Mouse (Mus musculus): ENCODE results near the gene Fam183b. TPM values are rescaled to one million over a fixed set of nuclear protein-coding genes. Genes with fewer than 3 reads are reported as not detected.
"Not testable (repeated sequence)": the region's sequence is repeated elsewhere in the genome, so short reads cannot be mapped to it uniquely, and the experiment has no call there.

The Fam183b gene
- polyA plus RNA-seq, 1 experiment from 2014 or later: 13.2 TPM

GRCm38 (mm10) chr11:58814700-58815099 is 12.9 kb upstream of the Fam183b start, which contains the start of gene Olfr313:
TSS of gene Olfr313 (plus strand) at chr11:58815000.
- H3K27ac ChIP-seq (ENCODE audit: low read depth, low read length); H3K27me3 ChIP-seq (ENCODE audit: control insufficient read depth, insufficient read depth, low read length); H3K9ac ChIP-seq (replicated peaks; ENCODE audit: low read depth, low read length); ATAC-seq (ENCODE audit: low read depth); H3K36me3 ChIP-seq (ENCODE audit: control insufficient read depth, insufficient read depth, low read length); H3K9me3 ChIP-seq (ENCODE audit: control insufficient read depth, low read length); H3K4me3 ChIP-seq (ENCODE audit: low read depth, low read length); H3K4me2 ChIP-seq (ENCODE audit: low read depth, low read length); H3K4me1 ChIP-seq (ENCODE audit: control insufficient read depth, insufficient read depth, low read length): not testable (repeated sequence)
- WGBS: 70% methylated on average over 1 of the region's 1 CpGs

- Histone ChIP-seq H3K36me3 (ENCODE audit: control insufficient read depth, insufficient read depth, low read length) (no peaks in the 10 kb centered on the region), H3K4me3 (ENCODE audit: low read depth, low read length) (no peak overlapping the region), H3K27me3 (ENCODE audit: control insufficient read depth, insufficient read depth, low read length) (no peaks in the 10 kb centered on the region), H3K9ac (replicated peaks; ENCODE audit: low read depth, low read length) (no peak overlapping the region), H3K9me3 (ENCODE audit: control insufficient read depth, low read length) (no peaks in the 10 kb centered on the region), H3K4me1 (ENCODE audit: control insufficient read depth, insufficient read depth, low read length) (no peaks in the 10 kb centered on the region), H3K27ac (ENCODE audit: low read depth, low read length) (no peak overlapping the region), H3K4me2 (ENCODE audit: low read depth, low read length) (no peak overlapping the region)
- WGBS: 3% methylated on average over 1 of the region's 1 CpGs
- ATAC-seq (ENCODE audit: low read depth): no peak
These were observed 10.2 kb upstream of the Fam183b start for GRCm38 (mm10) chr11:58812001-58812400.

GRCm38 (mm10) chr11:58804393-58804792 is 2.6 kb upstream of the Fam183b start:
- ATAC-seq (ENCODE audit: low read depth): no peak
- H3K4me3 ChIP-seq (ENCODE audit: low read depth, low read length): no peak overlapping the region

GRCm38 (mm10) chr11:58803871-58804270 is 2.1 kb upstream of the Fam183b start:
- Histone ChIP-seq H3K4me2 (ENCODE audit: low read depth, low read length) (no peak overlapping the region), H3K4me3 (ENCODE audit: low read depth, low read length) (no peak overlapping the region), H3K36me3 (ENCODE audit: control insufficient read depth, insufficient read depth, low read length) (no peaks in the 10 kb centered on the region), H3K4me1 (ENCODE audit: control insufficient read depth, insufficient read depth, low read length) (peaks cover 7% of the 10 kb centered on the region; the same call in 1 of the 2 replicates), H3K27me3 (ENCODE audit: control insufficient read depth, insufficient read depth, low read length) (no peaks in the 10 kb centered on the region), H3K9me3 (ENCODE audit: control insufficient read depth, low read length) (no peaks in the 10 kb centered on the region), H3K27ac (ENCODE audit: low read depth, low read length) (no peak overlapping the region), H3K9ac (replicated peaks; ENCODE audit: low read depth, low read length) (no peak overlapping the region)
- no peak for ATAC-seq (ENCODE audit: low read depth)
- WGBS: 79% methylated on average over 4 of the region's 4 CpGs

More at GRCm38 (mm10) chr11:58804393-58804792, 2.6 kb upstream of the Fam183b start:
- H3K27me3 ChIP-seq (ENCODE audit: control insufficient read depth, insufficient read depth, low read length): no peaks in the 10 kb centered on the region
- H3K4me1 ChIP-seq (ENCODE audit: control insufficient read depth, insufficient read depth, low read length): peaks cover 7% of the 10 kb centered on the region; the same call in 1 of the 2 replicates
- H3K9me3 ChIP-seq (ENCODE audit: control insufficient read depth, low read length): no peaks in the 10 kb centered on the region
- H3K27ac ChIP-seq (ENCODE audit: low read depth, low read length): no peak overlapping the region
- H3K4me2 ChIP-seq (ENCODE audit: low read depth, low read length): no peak overlapping the region
- WGBS: 94% methylated on average over 2 of the region's 2 CpGs
- no peak overlapping the region for H3K9ac ChIP-seq (replicated peaks; ENCODE audit: low read depth, low read length)
- no peaks in the 10 kb centered on the region for H3K36me3 ChIP-seq (ENCODE audit: control insufficient read depth, insufficient read depth, low read length)

GRCm38 (mm10) chr11:58799747-58800146 is 2.0 kb downstream of the Fam183b start:
- 86% methylated on average over 5 of the region's 5 CpGs for WGBS

GRCm38 (mm10) chr11:58796850-58797249 is 4.9 kb downstream of the Fam183b start:
- H3K4me2 ChIP-seq (ENCODE audit: low read depth, low read length): no peak overlapping the region
- H3K9ac ChIP-seq (replicated peaks; ENCODE audit: low read depth, low read length): no peak overlapping the region
- H3K27me3 ChIP-seq (ENCODE audit: control insufficient read depth, insufficient read depth, low read length): no peaks in the 10 kb centered on the region
- H3K36me3 ChIP-seq (ENCODE audit: control insufficient read depth, insufficient read depth, low read length): no peaks in the 10 kb centered on the region
- no peaks in the 10 kb centered on the region for H3K9me3 ChIP-seq (ENCODE audit: control insufficient read depth, low read length)
- WGBS: 83% methylated on average over 7 of the region's 7 CpGs
- peaks cover under 1% of the 10 kb centered on the region; the same call in 1 of the 2 replicates for H3K4me1 ChIP-seq (ENCODE audit: control insufficient read depth, insufficient read depth, low read length)
- no peak for ATAC-seq (ENCODE audit: low read depth)
- H3K27ac ChIP-seq (ENCODE audit: low read depth, low read length): no peak overlapping the region
- H3K4me3 ChIP-seq (ENCODE audit: low read depth, low read length): no peak overlapping the region

More at GRCm38 (mm10) chr11:58799747-58800146, 2.0 kb downstream of the Fam183b start:
- Histone ChIP-seq H3K27ac (ENCODE audit: low read depth, low read length) (no peak overlapping the region), H3K9ac (replicated peaks; ENCODE audit: low read depth, low read length) (no peak overlapping the region), H3K9me3 (ENCODE audit: control insufficient read depth, low read length) (no peaks in the 10 kb centered on the region), H3K27me3 (ENCODE audit: control insufficient read depth, insufficient read depth, low read length) (no peaks in the 10 kb centered on the region), H3K4me1 (ENCODE audit: control insufficient read depth, insufficient read depth, low read length) (peaks cover 7% of the 10 kb centered on the region; the same call in 1 of the 2 replicates), H3K4me3 (ENCODE audit: low read depth, low read length) (no peak overlapping the region), H3K4me2 (ENCODE audit: low read depth, low read length) (no peak overlapping the region), H3K36me3 (ENCODE audit: control insufficient read depth, insufficient read depth, low read length) (no peaks in the 10 kb centered on the region)
- no peak for ATAC-seq (ENCODE audit: low read depth)

GRCm38 (mm10) chr11:58795856-58796255 is 5.9 kb downstream of the Fam183b start:
- Histone ChIP-seq H3K27me3 (ENCODE audit: control insufficient read depth, insufficient read depth, low read length) (no peaks in the 10 kb centered on the region), H3K4me2 (ENCODE audit: low read depth, low read length) (no peak overlapping the region), H3K9me3 (ENCODE audit: control insufficient read depth, low read length) (no peaks in the 10 kb centered on the region), H3K9ac (replicated peaks; ENCODE audit: low read depth, low read length) (no peak overlapping the region), H3K4me1 (ENCODE audit: control insufficient read depth, insufficient read depth, low read length) (no peaks in the 10 kb centered on the region), H3K4me3 (ENCODE audit: low read depth, low read length) (no peak overlapping the region), H3K36me3 (ENCODE audit: control insufficient read depth, insufficient read depth, low read length) (no peaks in the 10 kb centered on the region), H3K27ac (ENCODE audit: low read depth, low read length) (no peak overlapping the region)
- ATAC-seq (ENCODE audit: low read depth): no peak
- 85% methylated on average over 2 of the region's 2 CpGs for WGBS

- H3K4me3 ChIP-seq (ENCODE audit: low read depth, low read length): no peak overlapping the region
- no peaks in the 10 kb centered on the region for H3K36me3 ChIP-seq (ENCODE audit: control insufficient read depth, insufficient read depth, low read length)
- no peak for ATAC-seq (ENCODE audit: low read depth)
These were observed 11.1 kb downstream of the Fam183b start for GRCm38 (mm10) chr11:58790646-58791045.

GRCm38 (mm10) chr11:58790053-58790452 is 11.7 kb downstream of the Fam183b start:
- ATAC-seq (ENCODE audit: low read depth): no peak

More at GRCm38 (mm10) chr11:58790646-58791045, 11.1 kb downstream of the Fam183b start:
- Histone ChIP-seq H3K27me3 (ENCODE audit: control insufficient read depth, insufficient read depth, low read length) (no peaks in the 10 kb centered on the region), H3K9ac (replicated peaks; ENCODE audit: low read depth, low read length) (no peak overlapping the region), H3K9me3 (ENCODE audit: control insufficient read depth, low read length) (no peaks in the 10 kb centered on the region), H3K27ac (ENCODE audit: low read depth, low read length) (no peak overlapping the region), H3K4me1 (ENCODE audit: control insufficient read depth, insufficient read depth, low read length) (no peaks in the 10 kb centered on the region), H3K4me2 (ENCODE audit: low read depth, low read length) (no peak overlapping the region)
- 92% methylated on average over 6 of the region's 6 CpGs for WGBS

More at GRCm38 (mm10) chr11:58790053-58790452, 11.7 kb downstream of the Fam183b start:
- Histone ChIP-seq H3K4me2 (ENCODE audit: low read depth, low read length) (no peak overlapping the region), H3K9me3 (ENCODE audit: control insufficient read depth, low read length) (no peaks in the 10 kb centered on the region), H3K9ac (replicated peaks; ENCODE audit: low read depth, low read length) (no peak overlapping the region), H3K36me3 (ENCODE audit: control insufficient read depth, insufficient read depth, low read length) (no peaks in the 10 kb centered on the region), H3K27me3 (ENCODE audit: control insufficient read depth, insufficient read depth, low read length) (no peaks in the 10 kb centered on the region), H3K4me3 (ENCODE audit: low read depth, low read length) (no peak overlapping the region), H3K27ac (ENCODE audit: low read depth, low read length) (no peak overlapping the region), H3K4me1 (ENCODE audit: control insufficient read depth, insufficient read depth, low read length) (no peaks in the 10 kb centered on the region)
- WGBS: 69% methylated on average over 2 of the region's 2 CpGs

Measured in neural tube, embryonic 14.5 days (tissue).